Mouse (Mus musculus) MEL (cell line): ENCODE data around the gene Crim1. TPM values are rescaled to one million over a fixed set of nuclear protein-coding genes. Genes with fewer than 3 reads are reported as not detected.

Experiments
- DNase-seq: peaks from one replicate; pipeline ENCODE4 v3.0.0; 2011; ENCODE audit warnings: low read depth, low spot score
- H3K27ac ChIP-seq: 2 replicates; pipeline ENCODE4 v1.5.1; 2012; ENCODE audit warnings: low read depth, mild to moderate bottlenecking, control low read depth, low read length, moderate library complexity; ENCODE audit not compliant: control insufficient read depth
- H3K27me3 ChIP-seq, 2 experiments: fragments of 150-350 bp in 1 of 2; sonication (generic) in 1 of 2; 2 replicates each; pipeline ENCODE4 v1.6.1; 2012; ENCODE audit warnings: low read length in 2 of 2, mild to moderate bottlenecking in 2 of 2, improper control_type of control experiment in 1 of 2, moderate library complexity in 1 of 2; ENCODE audit not compliant: insufficient read depth in 2 of 2, control insufficient read depth in 1 of 2
- H3K36me3 ChIP-seq, 2 experiments: 2 replicates each; pipeline ENCODE4 v1.6.1; 2012 to 2014; ENCODE audit warnings: low read length in 2 of 2, improper control_type of control experiment in 1 of 2, inconsistent platforms in 1 of 2, mild to moderate bottlenecking in 1 of 2; ENCODE audit not compliant: insufficient read depth in 2 of 2, control insufficient read depth in 1 of 2
- H3K4me1 ChIP-seq, 2 experiments: fragments of 150-350 bp in 1 of 2; sonication (generic) in 1 of 2; 2 replicates each; pipeline ENCODE4 v1.6.1; 2012; ENCODE audit warnings: low read length in 2 of 2, improper control_type of control experiment in 1 of 2, mild to moderate bottlenecking in 1 of 2; ENCODE audit not compliant: insufficient read depth in 2 of 2, control insufficient read depth in 1 of 2
- H3K4me3 ChIP-seq, 2 experiments: fragments of 150-350 bp in 1 of 2; sonication (generic) in 1 of 2; 2 replicates each; pipeline ENCODE4 v1.5.1; 2012; ENCODE audit warnings: low read depth in 2 of 2, low read length in 2 of 2, mild to moderate bottlenecking in 2 of 2, moderate library complexity in 2 of 2, control low read depth in 1 of 2, improper control_type of control experiment in 1 of 2; ENCODE audit not compliant: control insufficient read depth in 1 of 2, insufficient read depth in 1 of 2
- H3K79me2 ChIP-seq: 2 replicates; pipeline ENCODE4 v1.6.1; 2012; ENCODE audit warnings: mild to moderate bottlenecking, low read length, moderate library complexity; ENCODE audit not compliant: control insufficient read depth, poor library complexity, insufficient read depth
- H3K9ac ChIP-seq: 2 replicates; pipeline ENCODE4 v1.6.1; 2012; ENCODE audit warnings: low read depth, mild to moderate bottlenecking, control low read depth, low read length, moderate library complexity; ENCODE audit not compliant: control insufficient read depth, poor library complexity, severe bottlenecking
- H3K9me3 ChIP-seq: fragments of 150-350 bp; sonication (generic); replicated peaks from 2 replicates; pipeline ENCODE4 v1.6.1; 2012; ENCODE audit warnings: mild to moderate bottlenecking, low read length, improper control_type of control experiment, moderate library complexity; ENCODE audit not compliant: insufficient read depth
- CHD2 ChIP-seq: IDR thresholded peaks from 2 replicates; pipeline ENCODE4 v1.6.1; 2011; ENCODE audit warnings: low read length, improper control_type of control experiment
- CTCF ChIP-seq, 3 experiments: IDR thresholded peaks in 2 of 3; conservative IDR thresholded peaks in 1 of 3; 2 replicates each; pipeline ENCODE4 v1.5.1; 2011 to 2012; ENCODE audit warnings: low read length in 3 of 3, low read depth in 2 of 3, mild to moderate bottlenecking in 2 of 3, improper control_type of control experiment in 1 of 3, inconsistent platforms in 1 of 3, mixed read lengths in 1 of 3, moderate library complexity in 1 of 3; ENCODE audit not compliant: control insufficient read depth in 1 of 3, insufficient read depth in 1 of 3, poor library complexity in 1 of 3, severe bottlenecking in 1 of 3
- E2F4 ChIP-seq: IDR thresholded peaks from 2 replicates; pipeline ENCODE4 v1.6.1; 2011; ENCODE audit warnings: low read depth, low read length, improper control_type of control experiment, borderline replicate concordance
- ELF1 ChIP-seq: IDR thresholded peaks from 2 replicates; pipeline ENCODE4 v1.6.1; 2014; ENCODE audit warnings: low read depth, mild to moderate bottlenecking, inconsistent platforms, low read length, improper control_type of control experiment, moderate library complexity
- GABPA ChIP-seq: IDR thresholded peaks from 2 replicates; pipeline ENCODE4 v1.6.1; 2012; ENCODE audit warnings: low read depth, mild to moderate bottlenecking, inconsistent platforms, low read length, improper control_type of control experiment, moderate library complexity
- GATA1 ChIP-seq: IDR thresholded peaks from 2 replicates; pipeline ENCODE4 v1.6.1; 2011; ENCODE audit warnings: low read depth, low read length, improper control_type of control experiment
- HCFC1 ChIP-seq: IDR thresholded peaks from 2 replicates; pipeline ENCODE4 v1.6.1; 2012; ENCODE audit warnings: low read depth, mild to moderate bottlenecking, inconsistent platforms, low read length, improper control_type of control experiment, moderate library complexity
- MAFK ChIP-seq: IDR thresholded peaks from 2 replicates; pipeline ENCODE4 v1.6.1; 2011; ENCODE audit warnings: low read depth, mild to moderate bottlenecking, low read length, improper control_type of control experiment, borderline replicate concordance
- MAX ChIP-seq: IDR thresholded peaks from 2 replicates; pipeline ENCODE4 v1.6.1; 2011; ENCODE audit warnings: low read length, improper control_type of control experiment
- MAZ ChIP-seq: IDR thresholded peaks from 2 replicates; pipeline ENCODE4 v1.6.1; 2012; ENCODE audit warnings: low read depth, mild to moderate bottlenecking, inconsistent platforms, low read length, improper control_type of control experiment
- MXI1 ChIP-seq: IDR thresholded peaks from 2 replicates; pipeline ENCODE4 v1.6.1; 2011; ENCODE audit warnings: mild to moderate bottlenecking, low read depth, low read length, improper control_type of control experiment
- MYB ChIP-seq: IDR thresholded peaks from 2 replicates; pipeline ENCODE4 v1.6.1; 2011; ENCODE audit warnings: mild to moderate bottlenecking, low read depth, low read length, improper control_type of control experiment
- POLR2AphosphoS2 ChIP-seq: IDR thresholded peaks from 2 replicates; pipeline ENCODE4 v1.6.1; 2011; ENCODE audit warnings: low read length, improper control_type of control experiment
- SIN3A ChIP-seq: IDR thresholded peaks from 2 replicates; pipeline ENCODE4 v1.6.1; 2012; ENCODE audit warnings: low read length, improper control_type of control experiment, inconsistent platforms
- SMC3 ChIP-seq: IDR thresholded peaks from 2 replicates; pipeline ENCODE4 v1.6.1; 2011; ENCODE audit warnings: low read depth, low read length, improper control_type of control experiment
- TBP ChIP-seq: IDR thresholded peaks from 2 replicates; pipeline ENCODE4 v1.8.0; 2011; ENCODE audit warnings: low read depth, low read length, improper control_type of control experiment
- TCF12 ChIP-seq: IDR thresholded peaks from 2 replicates; pipeline ENCODE4 v1.6.1; 2014; ENCODE audit warnings: low read depth, mild to moderate bottlenecking, inconsistent platforms, low read length, improper control_type of control experiment, moderate library complexity
- USF2 ChIP-seq, 2 experiments: IDR thresholded peaks; 2 replicates each; pipeline ENCODE4 v1.6.1; 2011 to 2012; ENCODE audit warnings: improper control_type of control experiment in 2 of 2, low read length in 2 of 2, borderline replicate concordance in 1 of 2, inconsistent platforms in 1 of 2, low read depth in 1 of 2, mild to moderate bottlenecking in 1 of 2; ENCODE audit not compliant: insufficient read depth in 1 of 2
- ZNF384 ChIP-seq: IDR thresholded peaks from 2 replicates; pipeline ENCODE4 v1.6.1; 2012; ENCODE audit warnings: low read depth, mild to moderate bottlenecking, inconsistent platforms, low read length, improper control_type of control experiment
- polyA plus RNA-seq, 2 experiments: library from polyadenylated mRNA; stranded (reverse) in 1 of 2; unstranded in 1 of 2; fragments of >175 nt in 1 of 2; fragments of >200 nt in 1 of 2; gene quantifications; 2 replicates each; pipeline versions ENCODE4 v1.2.1 to v1.2.4; 2012; ENCODE audit warnings: low replicate concordance in 2 of 2, low read depth in 1 of 2; ENCODE audit not compliant: insufficient read length in 2 of 2, insufficient read depth in 1 of 2, missing spikeins in 1 of 2
- total RNA-seq: library from RNA; depleted of rRNA; stranded (reverse); fragments of 300-350 nt; gene quantifications from 2 replicates; pipeline ENCODE4 v1.2.3, GENCODE M21; 2012

Crim1 gene
- total and polyA plus RNA-seq, 3 experiments = not detected

DNA sequence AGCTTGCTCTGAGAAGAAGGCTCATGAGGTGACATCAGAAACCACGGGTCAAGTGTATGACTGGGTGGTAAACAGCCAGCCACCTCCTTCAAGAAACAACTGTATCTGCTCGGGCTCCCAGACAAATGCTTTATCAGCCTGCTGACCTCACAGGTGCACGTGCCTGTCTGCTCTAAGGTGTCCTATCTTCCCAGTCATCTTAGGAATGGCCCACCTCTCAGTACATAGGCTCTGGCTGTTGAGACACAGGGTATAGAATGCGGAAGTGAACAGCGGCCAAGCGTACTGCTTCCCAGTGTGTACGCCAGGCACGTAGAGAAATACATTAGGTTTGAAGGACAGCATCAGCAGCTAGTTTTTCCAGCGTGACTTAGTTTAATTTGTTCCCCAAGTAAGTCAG lies 106.4 kb downstream of the Crim1 start:
- no peak overlapping the region for H3K4me3 ChIP-seq
- TF ChIP-seq MXI1 (no peak), SIN3A (no peak)
- no peaks in the 10 kb centered on the region for H3K9me3 ChIP-seq
- no peak for DNase-seq
- H3K27ac ChIP-seq = no peak overlapping the region
- peaks cover 0 to 4% of the 10 kb centered on the region in 2 experiments; a peak in 2 of 4 replicates for H3K36me3 ChIP-seq
- no peak overlapping the region for H3K9ac ChIP-seq
- peaks cover 0 to 7% of the 10 kb centered on the region in 2 experiments; a peak in 2 of 4 replicates for H3K4me1 ChIP-seq
- H3K27me3 ChIP-seq = no peaks in the 10 kb centered on the region
- H3K79me2 ChIP-seq = no peaks in the 10 kb centered on the region

DNA sequence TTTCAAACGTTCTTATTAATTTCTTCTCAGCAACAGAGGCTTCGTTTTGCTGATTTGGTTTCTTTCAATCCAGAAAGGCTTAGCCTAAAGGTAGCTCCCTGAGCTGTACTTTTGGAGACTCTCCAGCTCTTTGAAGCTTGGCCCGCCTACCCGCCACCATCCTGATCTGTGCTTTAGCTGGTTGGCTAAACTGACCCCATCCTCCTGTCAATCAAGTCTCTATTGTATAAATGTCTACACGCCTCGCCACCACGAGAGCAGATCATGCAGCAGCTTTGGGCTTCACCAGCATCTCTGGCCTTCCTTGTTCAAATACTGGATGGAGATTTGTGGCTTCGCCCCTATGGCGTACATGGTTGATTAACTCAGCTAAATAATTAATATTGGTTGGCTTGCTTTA lies 108.2 kb downstream of the Crim1 start:
- H3K9ac ChIP-seq = no peak overlapping the region
- no peaks in the 10 kb centered on the region for H3K79me2 ChIP-seq
- DNase-seq = no peak
- TF ChIP-seq MAZ (no peak), ELF1 (no peak), GABPA (no peak), ZNF384 (no peak), TCF12 (no peak), TBP (no peak), MAX (no peak), CTCF (IDR thresholded peaks at IDR 0.05 in 2 of 3, conservative IDR thresholded peaks at IDR 0.05 in 1 of 3; ENCODE audit: control insufficient read depth in 1 of 3, insufficient read depth in 1 of 3, low read depth in 2 of 3, low read length in 3 of 3, poor library complexity in 1 of 3, severe bottlenecking in 1 of 3) (no peak), POLR2AphosphoS2 (no peak), MXI1 (no peak), MAFK (no peak), GATA1 (no peak), CHD2 (no peak), SMC3 (no peak), HCFC1 (no peak), USF2 (IDR thresholded peaks at IDR 0.05; ENCODE audit: borderline replicate concordance in 1 of 2, insufficient read depth in 1 of 2, low read depth in 1 of 2, low read length in 2 of 2) (no peak), E2F4 (no peak), MYB (no peak)
- no peak overlapping the region for H3K4me3 ChIP-seq
- H3K36me3 ChIP-seq = no peaks in the 10 kb centered on the region
- H3K9me3 ChIP-seq = no peaks in the 10 kb centered on the region
- no peaks in the 10 kb centered on the region; a peak in 1 of 4 replicates for H3K4me1 ChIP-seq
- no peaks in the 10 kb centered on the region for H3K27me3 ChIP-seq
- H3K27ac ChIP-seq = no peak overlapping the region
